Mouse (Mus musculus) bone marrow, adult 2 months (tissue): ENCODE results near the gene Yy1.

Experiments used
- CTCF ChIP-seq: fragments of 200-500 bp; IDR thresholded peaks from 2 replicates; pipeline ENCODE4 v1.5.1; 2011; ENCODE audit warnings: low read length, control low read depth; ENCODE audit not compliant: control insufficient read depth, insufficient read depth
- POLR2A ChIP-seq: fragments of 200-500 bp; IDR thresholded peaks from 2 replicates; pipeline ENCODE4 v1.6.1; 2011; ENCODE audit warnings: low read depth, mild to moderate bottlenecking, control low read depth, low read length, borderline replicate concordance; ENCODE audit not compliant: control insufficient read depth

DNA sequence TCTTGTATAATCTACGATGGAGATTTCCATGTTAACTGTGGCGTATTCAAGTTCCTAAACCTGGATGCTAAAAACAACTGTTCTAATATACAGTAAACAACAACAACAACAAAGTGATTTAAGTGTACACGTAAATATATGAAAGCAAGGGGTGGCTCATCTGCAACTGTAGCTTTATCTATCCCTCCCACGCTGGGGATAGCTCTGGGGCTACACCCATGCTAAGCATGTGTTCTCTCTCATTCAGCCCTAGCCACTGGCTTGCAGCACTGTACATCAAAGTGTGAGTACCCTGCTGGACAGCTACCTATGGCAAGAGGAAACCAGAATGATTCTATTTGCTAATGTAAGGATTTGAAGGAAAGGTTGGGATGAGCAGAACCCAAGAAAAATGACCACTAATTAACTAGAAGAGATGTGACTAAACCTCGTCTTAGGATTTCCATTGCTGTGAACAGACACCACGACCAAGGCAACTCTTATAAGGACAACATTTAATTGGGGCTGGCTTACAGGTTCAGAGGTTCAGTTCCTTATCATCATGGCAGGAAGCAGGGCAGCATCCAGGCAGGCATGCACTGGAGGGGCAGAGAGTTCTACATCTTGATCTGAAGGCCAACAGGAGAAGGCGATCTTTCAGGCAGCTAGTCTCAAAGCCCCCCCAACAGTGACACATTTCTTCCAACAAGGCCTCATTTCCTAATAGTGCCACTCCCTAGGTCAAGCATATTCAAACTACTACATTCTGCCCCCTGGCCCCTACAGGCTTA, 12.5 kb upstream of the Yy1 start:
- TF ChIP-seq POLR2A = no peak
- TF ChIP-seq CTCF = no peak
